Mouse (Mus musculus) megakaryocyte, embryonic 14.5 days (primary cell): Measurements from ENCODE around the gene Erp27.

Experiments used
- FLI1 ChIP-seq: IDR thresholded peaks from 2 replicates; pipeline ENCODE4 v1.6.1; 2012; ENCODE audit warnings: low read length, inconsistent platforms, mixed read lengths
- GATA1 ChIP-seq: IDR thresholded peaks from 3 replicates; pipeline ENCODE4 v1.6.1; 2012; ENCODE audit warnings: mixed read lengths, low read length, inconsistent platforms, borderline replicate concordance

GRCm38 (mm10) chr6:136858420-136858819, 63.6 kb downstream of the Erp27 start:
- no peak for TF ChIP-seq GATA1
- no peak for TF ChIP-seq FLI1
